Mouse (Mus musculus) ES-E14 (cell line): ENCODE results near the gene Lpp. TPM values are rescaled to one million over a fixed set of nuclear protein-coding genes. Genes with fewer than 3 reads are reported as not detected.

Experiments
- DNase-seq: peaks from one replicate; pipeline ENCODE4 v3.0.0-alpha.2; 2013; ENCODE audit warnings: low read depth, low spot score
- H3K27ac ChIP-seq: 2 replicates; pipeline ENCODE4 v1.5.1; 2012; ENCODE audit warnings: low read depth, mild to moderate bottlenecking, low read length, moderate library complexity, mixed read lengths; ENCODE audit not compliant: poor library complexity, insufficient read depth, severe bottlenecking
- H3K36me3 ChIP-seq: 2 replicates; pipeline ENCODE4 v1.6.1; 2012; ENCODE audit warnings: mild to moderate bottlenecking, low read length, moderate library complexity, mixed read lengths; ENCODE audit not compliant: control insufficient read depth, poor library complexity, insufficient read depth, severe bottlenecking
- H3K4me1 ChIP-seq, 2 experiments: fragments of 150-350 bp in 1 of 2; sonication (generic) in 1 of 2; 2 replicates each; pipeline ENCODE4 v1.6.1; 2012; ENCODE audit warnings: low read length in 2 of 2, mild to moderate bottlenecking in 1 of 2, mixed read lengths in 1 of 2; ENCODE audit not compliant: control insufficient read depth in 2 of 2, insufficient read depth in 2 of 2, poor library complexity in 1 of 2
- H3K4me3 ChIP-seq, 2 experiments: fragments of 150-350 bp in 1 of 2; sonication (generic) in 1 of 2; 2 replicates each; pipeline ENCODE4 v1.5.1; 2012; ENCODE audit warnings: low read length in 2 of 2, low read depth in 1 of 2, mild to moderate bottlenecking in 1 of 2, mixed read lengths in 1 of 2; ENCODE audit not compliant: insufficient read depth in 1 of 2, poor library complexity in 1 of 2, severe bottlenecking in 1 of 2
- H3K9ac ChIP-seq: 2 replicates; pipeline ENCODE4 v1.6.1; 2012; ENCODE audit warnings: low read depth, mild to moderate bottlenecking, low read length, mixed read lengths; ENCODE audit not compliant: poor library complexity, insufficient read depth, severe bottlenecking
- H3K9me3 ChIP-seq: fragments of 150-350 bp; sonication (generic); 2 replicates; pipeline ENCODE4 v1.6.1; 2012; ENCODE audit warnings: low read depth, mild to moderate bottlenecking, low read length; ENCODE audit not compliant: control insufficient read depth, insufficient read depth
- CHD2 ChIP-seq: IDR thresholded peaks from 2 replicates; pipeline ENCODE4 v1.6.1; 2014; ENCODE audit warnings: mild to moderate bottlenecking, low read depth, low read length, inconsistent platforms
- HCFC1 ChIP-seq: IDR thresholded peaks from 2 replicates; pipeline ENCODE4 v1.6.1; 2012; ENCODE audit warnings: low read length, inconsistent platforms, borderline replicate concordance; ENCODE audit not compliant: insufficient read depth
- MAFK ChIP-seq: IDR thresholded peaks from 2 replicates; pipeline ENCODE4 v1.6.1; 2014; ENCODE audit warnings: mild to moderate bottlenecking, low read depth, low read length, inconsistent platforms; ENCODE audit not compliant: insufficient read depth
- ZC3H11A ChIP-seq: IDR thresholded peaks from 2 replicates; pipeline ENCODE4 v1.6.1; 2012; ENCODE audit warnings: low read depth, mild to moderate bottlenecking, inconsistent platforms, low read length, borderline replicate concordance
- ZNF384 ChIP-seq: IDR thresholded peaks from 2 replicates; pipeline ENCODE4 v1.6.1; 2012; ENCODE audit warnings: low read depth, low read length, inconsistent platforms
- in situ Hi-C, 2 experiments: fragments of 600-800 bp; cut with MboI; formaldehyde crosslinking; loops; one replicate each; pipeline ENCODE4 v1.15.1; 2025; ENCODE audit warnings: low sequenced_read_pairs in 2 of 2, inconsistent platforms in 1 of 2; ENCODE audit not compliant: unreplicated experiment in 2 of 2
- total RNA-seq: library from RNA; depleted of rRNA; stranded (reverse); fragments of 300-350 nt; gene quantifications from 2 replicates; pipeline ENCODE4 v1.2.3, GENCODE M21; 2012

Lpp gene
- total RNA-seq, 1 experiment, result 31.4 TPM

DNA sequence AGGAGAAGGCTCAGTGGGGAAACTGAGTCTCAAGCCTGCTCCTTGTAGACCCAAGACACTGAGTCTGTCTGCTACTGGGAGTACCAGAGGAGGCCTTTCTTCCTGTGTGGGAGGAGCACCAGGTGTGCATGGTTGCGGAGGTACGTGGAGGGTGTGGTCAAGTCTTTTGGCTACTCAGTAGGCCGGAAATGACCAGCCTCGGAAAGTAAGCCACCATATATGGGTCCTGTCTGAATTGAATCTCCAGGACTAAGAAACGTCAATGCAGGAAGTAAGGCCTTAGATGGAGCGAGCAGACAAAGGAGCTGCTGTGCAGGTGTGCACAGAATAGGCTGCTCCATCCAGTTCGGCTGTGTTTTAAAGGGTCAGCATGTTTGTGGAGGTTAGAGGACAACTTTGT lies 3.2 kb downstream of the Lpp start:
- H3K36me3 ChIP-seq, result no peaks in the 10 kb centered on the region
- H3K4me3 ChIP-seq, result no peak overlapping the region
- in situ Hi-C loops, result no loop called here
- no peak for DNase-seq
- H3K9ac ChIP-seq, result no peak overlapping the region
- peaks cover 5 to 20% of the 10 kb centered on the region in 2 experiments; a peak in 3 of 4 replicates for H3K4me1 ChIP-seq
- no peaks in the 10 kb centered on the region for H3K9me3 ChIP-seq
- TF ChIP-seq CHD2, result no peak
- TF ChIP-seq HCFC1, result no peak
- TF ChIP-seq MAFK, result no peak
- TF ChIP-seq ZC3H11A, result no peak
- no peak for TF ChIP-seq ZNF384
- H3K27ac ChIP-seq, result no peak overlapping the region

DNA sequence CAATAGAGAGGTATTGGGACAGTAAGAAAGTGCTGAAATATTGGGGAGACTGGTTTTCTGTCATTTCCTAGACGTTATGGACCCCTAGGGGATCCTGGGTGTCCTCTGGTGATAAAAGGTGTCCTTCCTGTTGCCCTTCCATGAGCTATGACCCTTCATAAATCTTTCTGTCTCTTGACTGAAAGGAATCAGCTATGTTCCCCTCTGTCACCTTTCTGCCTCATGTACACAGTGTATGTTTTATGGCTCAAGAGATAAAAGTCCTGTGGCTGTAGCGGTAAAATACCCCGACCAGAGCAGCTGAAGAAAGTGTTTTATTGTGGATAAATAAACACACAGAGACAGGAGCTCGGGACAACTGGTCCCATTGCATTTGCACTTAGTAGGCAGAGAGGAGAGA lies 5.2 kb downstream of the Lpp start:
- no peaks in the 10 kb centered on the region for H3K36me3 ChIP-seq
- TF ChIP-seq MAFK, result no peak
- TF ChIP-seq ZNF384, result no peak
- no peak for TF ChIP-seq ZC3H11A
- TF ChIP-seq HCFC1, result no peak
- no peak for TF ChIP-seq CHD2
- no peak overlapping the region for H3K27ac ChIP-seq
- no peak overlapping the region for H3K9ac ChIP-seq
- no peak overlapping the region for H3K4me3 ChIP-seq
- DNase-seq, result no peak
- no peaks in the 10 kb centered on the region for H3K9me3 ChIP-seq
- in situ Hi-C loops, result no loop called here
- H3K4me1 ChIP-seq, result peaks cover 5 to 15% of the 10 kb centered on the region in 2 experiments; a peak in 3 of 4 replicates

GRCm38 (mm10) chr16:24398893-24399292 lies 5.6 kb downstream of the Lpp start:
- no peak for DNase-seq
- Histone ChIP-seq H3K4me3 (no peak overlapping the region), H3K4me1 (peaks cover 5 to 15% of the 10 kb centered on the region in 2 experiments; a peak in 3 of 4 replicates), H3K9ac (no peak overlapping the region), H3K27ac (no peak overlapping the region), H3K36me3 (no peaks in the 10 kb centered on the region), H3K9me3 (no peaks in the 10 kb centered on the region)
- in situ Hi-C loops, result no loop called here
- no peak for TF ChIP-seq CHD2
- TF ChIP-seq MAFK, result no peak
- TF ChIP-seq HCFC1, result no peak
- no peak for TF ChIP-seq ZC3H11A
- no peak for TF ChIP-seq ZNF384

GRCm38 (mm10) chr16:24399524-24399923 lies 6.2 kb downstream of the Lpp start:
- TF ChIP-seq HCFC1 (no peak), CHD2 (peak; percentile 28; the same call in 1 of the 2 replicates)
- H3K36me3 ChIP-seq, result no peaks in the 10 kb centered on the region
- H3K4me3 ChIP-seq, result no peak overlapping the region
- H3K27ac ChIP-seq, result no peak overlapping the region
- H3K4me1 ChIP-seq, result peaks cover 5 to 15% of the 10 kb centered on the region in 2 experiments; a peak in 3 of 4 replicates
- DNase-seq, result no peak
- H3K9me3 ChIP-seq, result no peaks in the 10 kb centered on the region
- in situ Hi-C loops, result no loop called here
- H3K9ac ChIP-seq, result no peak overlapping the region

GRCm38 (mm10) chr16:24400776-24401175 lies 7.5 kb downstream of the Lpp start:
- H3K4me1 ChIP-seq, result peaks cover 0 to 8% of the 10 kb centered on the region in 2 experiments; a peak in 3 of 4 replicates
- H3K9ac ChIP-seq, result no peak overlapping the region
- H3K4me3 ChIP-seq, result no peak overlapping the region
- H3K27ac ChIP-seq, result no peak overlapping the region
- TF ChIP-seq CHD2, result no peak
- TF ChIP-seq ZC3H11A, result no peak
- TF ChIP-seq ZNF384, result no peak
- TF ChIP-seq HCFC1, result no peak
- no peak for TF ChIP-seq MAFK
- DNase-seq, result no peak
- in situ Hi-C loops, result no loop called here
- H3K36me3 ChIP-seq, result no peaks in the 10 kb centered on the region
- no peaks in the 10 kb centered on the region for H3K9me3 ChIP-seq
